Mouse (Mus musculus) liver, adult 2 months (tissue): ENCODE data around the gene Cpne9. TPM values are rescaled to one million over a fixed set of nuclear protein-coding genes. Genes with fewer than 3 reads are reported as not detected.
A peak's percentile ranks its signal among the peaks of the same experiment; 100 is the strongest.

Experiments
- DNase-seq: peaks from one replicate; pipeline ENCODE4 v3.0.0-alpha.2; 2011; ENCODE audit warnings: low read depth, low spot score; ENCODE audit errors: extremely low read depth
- H3K27ac ChIP-seq: fragments of 200-500 bp; replicated peaks from 2 replicates; pipeline ENCODE4 v1.5.1; 2012; ENCODE audit warnings: low read depth, mild to moderate bottlenecking, control low read depth, inconsistent platforms, low read length; ENCODE audit not compliant: insufficient read depth
- H3K27me3 ChIP-seq: fragments of 200-500 bp; 2 replicates; pipeline ENCODE4 v1.6.1; 2012; ENCODE audit warnings: mild to moderate bottlenecking, moderate library complexity, low read length, inconsistent platforms; ENCODE audit not compliant: control insufficient read depth, insufficient read depth
- H3K36me3 ChIP-seq: fragments of 200-500 bp; 2 replicates; pipeline ENCODE4 v1.6.1; 2012; ENCODE audit warnings: low read length, inconsistent platforms; ENCODE audit not compliant: control insufficient read depth, insufficient read depth
- H3K4me1 ChIP-seq: fragments of 200-500 bp; 2 replicates; pipeline ENCODE4 v1.6.1; 2011; ENCODE audit warnings: low read length; ENCODE audit not compliant: control insufficient read depth, insufficient read depth
- H3K4me3 ChIP-seq: fragments of 200-500 bp; 2 replicates; pipeline ENCODE4 v1.5.1; 2011; ENCODE audit warnings: low read depth, mild to moderate bottlenecking, control low read depth, low read length, moderate library complexity; ENCODE audit not compliant: insufficient read depth
- H3K79me2 ChIP-seq: fragments of 200-500 bp; 2 replicates; pipeline ENCODE4 v1.6.1; 2012; ENCODE audit warnings: inconsistent platforms, mild to moderate bottlenecking, low read length, moderate library complexity; ENCODE audit not compliant: control insufficient read depth, insufficient read depth
- H3K9ac ChIP-seq: fragments of 200-500 bp; 2 replicates; pipeline ENCODE4 v1.6.1; 2012; ENCODE audit warnings: low read depth, mild to moderate bottlenecking, control low read depth, inconsistent platforms, low read length
- CTCF ChIP-seq: fragments of 200-500 bp; IDR thresholded peaks from 2 replicates; pipeline ENCODE4 v1.5.1; 2011; ENCODE audit warnings: low read depth, low read length, control low read depth
- POLR2A ChIP-seq: fragments of 200-500 bp; IDR thresholded peaks from 2 replicates; pipeline ENCODE4 v1.6.1; 2011; ENCODE audit warnings: low read length, control low read depth; ENCODE audit not compliant: insufficient read depth; ENCODE audit errors: extremely low read depth
- WGBS: fragments of 180-500 bp; shearing (Covaris S2); methylation state at CpG from one replicate; pipeline ENCODE4 v1.1.7; 2018; 5-methylcytosine and 5-hydroxymethylcytosine counted together
- polyA plus RNA-seq: library from polyadenylated mRNA; depleted of rRNA; stranded (reverse); fragments of >200 nt; gene quantifications from 2 replicates; pipeline ENCODE4 v1.2.3, GENCODE M21; 2012
- total RNA-seq: library from RNA; depleted of rRNA; stranded (reverse); fragments of >200 nt; gene quantifications from 2 replicates; pipeline ENCODE4 v1.2.3, GENCODE M21; 2014

Gene Cpne9
- total and polyA plus RNA-seq, 2 experiments: not detected

DNA sequence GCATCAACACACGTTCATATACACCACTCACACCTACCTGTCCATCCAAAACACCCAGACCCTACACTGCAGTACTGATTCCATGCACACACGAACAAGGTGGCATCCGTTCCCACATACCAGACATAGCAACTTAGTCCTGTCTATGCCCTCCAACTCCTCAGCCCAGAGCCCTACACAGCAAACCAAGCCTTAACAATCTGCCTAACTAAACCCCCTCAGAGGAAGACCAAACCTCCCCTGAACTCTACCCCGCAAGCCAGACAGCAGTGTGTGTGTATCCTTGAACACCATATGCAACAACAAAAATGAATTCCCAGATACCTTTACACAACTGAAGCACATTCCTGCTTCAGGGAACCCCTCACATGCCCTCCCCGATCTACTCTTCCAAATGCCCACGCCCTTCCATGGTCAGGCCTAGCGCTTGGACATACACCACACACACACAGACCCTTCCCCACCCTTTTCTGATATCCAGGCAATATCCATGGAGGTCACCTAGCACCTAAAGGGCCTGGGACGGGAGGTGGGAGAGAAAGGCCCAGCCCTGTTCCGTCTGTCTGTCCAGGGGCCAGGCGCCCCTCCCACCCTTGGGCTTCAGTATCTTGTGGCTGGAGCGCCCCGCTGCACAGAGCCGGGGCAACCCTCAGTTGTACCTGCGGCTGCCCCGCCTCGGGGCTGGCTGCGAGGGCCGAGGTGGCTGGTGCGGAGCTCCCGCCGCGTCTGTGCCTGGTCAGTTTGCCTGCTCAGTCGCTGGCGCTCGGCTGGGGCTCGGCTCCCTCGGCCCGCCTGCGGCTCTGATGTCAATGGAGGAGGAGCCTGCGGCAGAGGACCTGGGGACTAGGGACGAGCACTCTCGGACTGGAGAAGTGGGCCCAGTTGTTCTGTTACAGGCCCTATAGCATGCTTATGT lies 61.3 kb downstream of the Cpne9 start, which contains the start of gene Camk1:
Camk1 (minus strand) TSS at position 808 of the 916 bp plus-strand sequence.
- TF ChIP-seq POLR2A (peak; percentile 74), CTCF (no peak)
- H3K4me3 ChIP-seq: peak within 1 kb of the TSS; percentile 86
- peak; percentile 56 for DNase-seq
- 13% methylated on average over 32 of the region's 32 CpGs for WGBS
- H3K79me2 ChIP-seq: no peaks in the 10 kb centered on the region
- peaks cover 5% of the 10 kb centered on the region for H3K4me1 ChIP-seq
- peak within 1 kb of the TSS; percentile 68 for H3K27ac ChIP-seq
- no peaks in the 10 kb centered on the region for H3K27me3 ChIP-seq
- peak within 1 kb of the TSS; percentile 77 for H3K9ac ChIP-seq
- H3K36me3 ChIP-seq: no peaks in the 10 kb centered on the region

DNA sequence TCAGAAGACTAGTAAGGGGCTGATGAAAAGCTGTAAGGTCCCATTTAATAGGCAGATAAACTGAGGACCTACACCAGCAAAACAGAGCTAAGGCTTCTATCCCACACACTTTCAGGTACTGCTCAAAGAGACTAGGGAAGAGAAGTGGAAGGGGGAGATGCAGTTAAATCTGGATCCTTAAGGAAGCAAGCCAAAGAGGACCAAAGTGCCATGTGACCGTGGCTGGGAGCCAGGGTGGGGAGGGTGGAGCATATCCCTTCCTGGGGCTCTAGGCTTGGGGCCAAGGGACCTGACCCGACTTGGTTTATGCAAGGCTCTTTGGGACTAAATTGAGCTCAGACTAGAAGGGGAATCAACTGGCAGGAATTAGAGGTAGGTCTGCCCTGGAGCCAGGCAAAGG lies 62.2 kb downstream of the Cpne9 start:
- no peaks in the 10 kb centered on the region for H3K36me3 ChIP-seq
- no peaks in the 10 kb centered on the region for H3K79me2 ChIP-seq
- WGBS: 10% methylated on average over 2 of the region's 2 CpGs
- H3K4me3 ChIP-seq: no peak overlapping the region
- H3K9ac ChIP-seq: no peak overlapping the region
- H3K27me3 ChIP-seq: no peaks in the 10 kb centered on the region
- H3K4me1 ChIP-seq: peaks cover 5% of the 10 kb centered on the region
- H3K27ac ChIP-seq: peak overlapping the region; percentile 68
- no peak for TF ChIP-seq POLR2A
- TF ChIP-seq CTCF: no peak
- DNase-seq: peak; percentile 49

DNA sequence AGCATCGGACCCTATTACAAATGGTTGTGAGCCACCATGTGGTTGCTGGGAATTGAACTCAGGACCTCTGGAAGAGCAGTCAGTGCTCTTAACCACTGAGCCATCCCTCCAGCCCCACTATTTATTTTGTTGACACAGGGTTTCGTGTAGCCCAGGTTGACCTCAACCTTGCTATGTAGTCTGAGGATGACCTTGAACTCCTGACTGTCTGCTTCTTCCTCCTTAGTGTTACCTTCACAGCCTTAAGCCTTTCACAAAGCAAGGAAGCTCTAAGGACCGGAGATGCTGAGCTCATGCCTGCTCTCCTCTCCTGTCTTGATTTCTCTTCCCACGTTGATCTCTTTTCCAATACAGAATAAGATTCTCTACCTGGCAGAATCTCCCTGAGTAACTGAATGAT lies 64.8 kb downstream of the Cpne9 start:
- peaks cover 5% of the 10 kb centered on the region for H3K4me1 ChIP-seq
- 74% methylated on average over 4 of the region's 4 CpGs for WGBS
- no peaks in the 10 kb centered on the region for H3K27me3 ChIP-seq
- H3K9ac ChIP-seq: no peak overlapping the region
- TF ChIP-seq CTCF (no peak), POLR2A (no peak)
- H3K4me3 ChIP-seq: no peak overlapping the region
- DNase-seq: no peak
- H3K79me2 ChIP-seq: no peaks in the 10 kb centered on the region
- no peaks in the 10 kb centered on the region for H3K36me3 ChIP-seq
- H3K27ac ChIP-seq: no peak overlapping the region

DNA sequence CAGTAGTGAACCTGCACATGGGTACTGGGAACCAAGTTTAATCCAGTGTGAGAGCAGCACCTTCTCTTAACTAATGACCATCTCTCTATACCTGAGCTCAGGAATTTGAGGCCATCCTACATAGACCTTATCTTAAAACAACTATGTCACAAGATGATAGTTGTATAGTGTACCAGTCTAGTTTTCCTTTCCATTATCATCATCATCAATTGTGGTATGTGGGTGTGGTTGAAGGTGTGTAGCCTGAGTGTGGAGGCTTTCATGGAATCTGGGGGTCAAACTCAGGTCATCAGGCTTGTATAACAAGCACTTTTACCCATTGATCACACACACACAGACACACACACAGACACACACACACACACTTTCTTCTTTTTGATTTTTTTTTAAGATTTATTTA lies 68.4 kb downstream of the Cpne9 start:
- Histone ChIP-seq H3K4me1 (peaks cover 1% of the 10 kb centered on the region; the same call in 1 of the 2 replicates), H3K79me2 (no peaks in the 10 kb centered on the region), H3K27me3 (no peaks in the 10 kb centered on the region), H3K9ac (no peak overlapping the region), H3K27ac (no peak overlapping the region), H3K4me3 (no peak overlapping the region), H3K36me3 (no peaks in the 10 kb centered on the region)
- TF ChIP-seq POLR2A (no peak), CTCF (no peak)
- DNase-seq: no peak

DNA sequence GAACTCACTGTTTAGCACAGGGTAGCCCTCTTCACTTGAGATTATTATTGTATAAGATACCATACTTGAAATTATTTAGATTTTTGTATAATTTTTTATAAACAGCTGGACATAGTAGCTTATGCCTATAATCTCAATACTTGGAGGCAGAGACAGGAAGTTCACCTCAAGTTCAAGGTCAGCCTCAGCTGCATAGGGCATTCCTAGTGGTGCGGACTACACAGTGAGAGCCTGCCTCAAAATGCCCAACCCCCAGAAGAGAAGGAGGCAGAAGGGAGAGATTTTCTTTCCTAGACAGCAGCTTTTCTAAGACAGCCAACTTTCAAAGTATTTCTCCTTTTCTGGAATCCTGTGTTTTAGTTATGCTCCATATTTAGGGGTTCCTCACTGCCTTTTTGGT lies 69.1 kb downstream of the Cpne9 start:
- Histone ChIP-seq H3K4me1 (peaks cover 1% of the 10 kb centered on the region; the same call in 1 of the 2 replicates), H3K79me2 (no peaks in the 10 kb centered on the region), H3K36me3 (no peaks in the 10 kb centered on the region), H3K9ac (no peak overlapping the region), H3K4me3 (no peak overlapping the region), H3K27ac (no peak overlapping the region), H3K27me3 (no peaks in the 10 kb centered on the region)
- no peak for DNase-seq
- TF ChIP-seq POLR2A: no peak
- WGBS: 52% methylated on average over 1 of the region's 1 CpGs

DNA sequence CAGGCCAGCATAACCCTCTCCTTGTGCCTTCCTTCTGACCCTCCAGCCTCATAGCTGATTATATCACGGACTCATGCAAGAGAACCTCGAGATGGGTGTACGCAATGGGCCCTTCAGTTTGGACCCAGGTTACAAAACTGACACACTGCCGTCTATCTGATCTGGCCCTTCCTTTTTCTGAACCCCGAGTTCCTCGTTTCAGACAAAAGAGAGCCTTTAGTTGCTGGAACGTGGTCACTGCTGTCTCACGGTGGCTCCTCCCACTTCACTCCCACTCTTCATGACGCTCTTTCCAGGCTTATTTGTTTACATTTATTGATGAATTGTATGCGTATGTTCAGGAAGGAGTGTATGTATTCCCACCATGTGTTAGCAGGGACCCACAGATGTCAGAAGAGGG lies 69.5 kb downstream of the Cpne9 start:
- no peaks in the 10 kb centered on the region for H3K79me2 ChIP-seq
- no peak for DNase-seq
- no peaks in the 10 kb centered on the region for H3K27me3 ChIP-seq
- WGBS: 56% methylated on average over 10 of the region's 10 CpGs
- TF ChIP-seq POLR2A (no peak), CTCF (no peak)
- H3K4me1 ChIP-seq: peaks cover 1% of the 10 kb centered on the region; the same call in 1 of the 2 replicates
- no peaks in the 10 kb centered on the region for H3K36me3 ChIP-seq
- no peak overlapping the region for H3K4me3 ChIP-seq
- no peak overlapping the region; the same call in 1 of the 2 replicates for H3K27ac ChIP-seq
- no peak overlapping the region for H3K9ac ChIP-seq
